Mouse (Mus musculus): Measurements from ENCODE around the gene Nin. TPM values are rescaled to one million over a fixed set of nuclear protein-coding genes. Genes with fewer than 3 reads are reported as not detected.

Nin gene
- total and polyA plus RNA-seq, 3 experiments: 48.4 to 49.1 TPM; not detected in 1

DNA sequence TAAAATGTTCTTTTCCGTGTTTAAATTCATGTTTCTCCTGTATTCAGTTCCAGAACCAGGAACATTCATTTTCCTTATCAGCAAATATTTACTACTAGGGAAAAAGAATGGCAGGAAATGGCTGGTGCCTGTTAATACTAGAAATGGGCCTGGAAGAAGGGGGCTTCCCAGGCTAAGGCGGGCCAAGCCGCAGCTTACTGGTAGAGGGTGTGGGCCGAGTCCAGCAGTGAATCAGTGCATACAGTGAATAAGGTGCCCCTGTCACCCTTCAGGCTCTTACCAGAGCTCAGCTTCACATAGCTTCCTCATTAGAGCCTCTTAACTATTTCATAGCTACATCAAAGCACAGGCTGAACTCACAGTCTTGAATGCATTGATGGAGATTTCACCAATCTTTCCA is 89.9 kb downstream of the Nin start:
- Histone ChIP-seq H3K4me1 (ENCODE audit: control insufficient read depth in 1 of 2, insufficient read depth in 2 of 2, low read length in 2 of 2) (no peaks in the 10 kb centered on the region), H3K79me2 (ENCODE audit: control insufficient read depth, insufficient read depth, low read length, poor library complexity) (no peaks in the 10 kb centered on the region), H3K9me3 (replicated peaks; ENCODE audit: insufficient read depth, low read length) (no peaks in the 10 kb centered on the region), H3K9ac (ENCODE audit: control insufficient read depth, low read depth, low read length, poor library complexity, severe bottlenecking) (no peak overlapping the region), H3K27ac (ENCODE audit: control insufficient read depth, low read depth, low read length) (no peak overlapping the region), H3K27me3 (ENCODE audit: control insufficient read depth in 1 of 2, insufficient read depth in 2 of 2, low read length in 2 of 2) (no peaks in the 10 kb centered on the region), H3K4me3 (ENCODE audit: control insufficient read depth in 1 of 2, insufficient read depth in 1 of 2, low read depth in 2 of 2, low read length in 2 of 2) (no peak overlapping the region), H3K36me3 (ENCODE audit: control insufficient read depth in 1 of 2, insufficient read depth in 2 of 2, low read length in 2 of 2) (peaks cover 0 to 20% of the 10 kb centered on the region in 2 experiments; a peak in 2 of 4 replicates)
- TF ChIP-seq BHLHE40 (IDR thresholded peaks at IDR 0.05; ENCODE audit: borderline replicate concordance, low read depth, low read length) (no peak), SMC3 (IDR thresholded peaks at IDR 0.05; ENCODE audit: low read depth, low read length) (no peak), GATA1 (IDR thresholded peaks at IDR 0.05; ENCODE audit: low read depth, low read length) (no peak), TCF12 (IDR thresholded peaks at IDR 0.05; ENCODE audit: low read depth, low read length) (no peak), TBP (IDR thresholded peaks at IDR 0.05; ENCODE audit: low read depth, low read length) (no peak), MAFK (IDR thresholded peaks at IDR 0.05; ENCODE audit: borderline replicate concordance, low read depth, low read length) (no peak), USF2 (IDR thresholded peaks at IDR 0.05; ENCODE audit: borderline replicate concordance in 1 of 2, insufficient read depth in 1 of 2, low read depth in 1 of 2, low read length in 2 of 2) (no peak), MYC (IDR thresholded peaks at IDR 0.05; ENCODE audit: low read depth, low read length) (no peak), TAL1 (IDR thresholded peaks at IDR 0.05; ENCODE audit: low read length) (no peak), ZMIZ1 (IDR thresholded peaks at IDR 0.05; ENCODE audit: low read depth, low read length) (no peak), RAD21 (IDR thresholded peaks at IDR 0.05; ENCODE audit: low read depth, low read length) (no peak), CHD1 (IDR thresholded peaks at IDR 0.05; ENCODE audit: low read depth, low read length) (no peak), ETS1 (IDR thresholded peaks at IDR 0.05; ENCODE audit: low read depth, low read length) (no peak), MXI1 (IDR thresholded peaks at IDR 0.05; ENCODE audit: low read depth, low read length) (no peak), POLR2A (IDR thresholded peaks at IDR 0.05; ENCODE audit: control insufficient read depth in 1 of 2, insufficient read depth in 1 of 2, low read depth in 1 of 2, low read length in 2 of 2, poor library complexity in 1 of 2) (no peak), USF1 (IDR thresholded peaks at IDR 0.05; ENCODE audit: low read depth, low read length) (no peak), GABPA (IDR thresholded peaks at IDR 0.05; ENCODE audit: low read depth, low read length) (no peak)
- no peak for DNase-seq (ENCODE audit: low read depth, low spot score)

DNA sequence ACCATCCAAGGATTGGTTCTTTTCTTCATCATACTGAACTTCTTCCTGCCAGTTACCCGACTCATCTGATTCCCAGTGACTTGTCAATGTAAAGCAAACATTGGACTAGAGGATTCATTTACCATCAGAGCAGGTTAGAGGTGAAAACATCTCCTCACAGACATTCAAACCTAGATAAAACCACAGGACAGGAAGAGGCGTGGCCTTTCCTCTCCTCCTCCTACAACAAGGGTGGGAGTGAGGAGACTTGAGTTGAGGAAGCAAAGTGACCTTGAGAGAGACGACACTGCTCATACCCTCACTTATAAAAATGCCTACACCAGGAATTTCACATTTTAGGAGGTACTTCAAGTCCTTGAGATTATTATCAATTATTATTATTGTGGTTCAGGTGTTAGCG is 95.4 kb downstream of the Nin start:
- Histone ChIP-seq H3K9me3 (replicated peaks; ENCODE audit: insufficient read depth, low read length) (no peaks in the 10 kb centered on the region), H3K27ac (ENCODE audit: control insufficient read depth, low read depth, low read length) (no peak overlapping the region), H3K79me2 (ENCODE audit: control insufficient read depth, insufficient read depth, low read length, poor library complexity) (no peaks in the 10 kb centered on the region), H3K4me1 (ENCODE audit: control insufficient read depth in 1 of 2, insufficient read depth in 2 of 2, low read length in 2 of 2) (no peaks in the 10 kb centered on the region), H3K36me3 (ENCODE audit: control insufficient read depth in 1 of 2, insufficient read depth in 2 of 2, low read length in 2 of 2) (peaks cover 5 to 8% of the 10 kb centered on the region in 2 experiments), H3K27me3 (ENCODE audit: control insufficient read depth in 1 of 2, insufficient read depth in 2 of 2, low read length in 2 of 2) (no peaks in the 10 kb centered on the region), H3K4me3 (ENCODE audit: control insufficient read depth in 1 of 2, insufficient read depth in 1 of 2, low read depth in 2 of 2, low read length in 2 of 2) (no peak overlapping the region), H3K9ac (ENCODE audit: control insufficient read depth, low read depth, low read length, poor library complexity, severe bottlenecking) (no peak overlapping the region)
- DNase-seq (ENCODE audit: low read depth, low spot score): peak; percentile 44
- TF ChIP-seq MAZ (IDR thresholded peaks at IDR 0.05; ENCODE audit: low read depth, low read length) (no peak), EP300 (IDR thresholded peaks at IDR 0.05; ENCODE audit: low read depth in 1 of 2, low read length in 2 of 2) (no peak), SMC3 (IDR thresholded peaks at IDR 0.05; ENCODE audit: low read depth, low read length) (no peak), RCOR1 (IDR thresholded peaks at IDR 0.05; ENCODE audit: low read depth, low read length) (no peak), JUND (IDR thresholded peaks at IDR 0.05; ENCODE audit: low read depth, low read length) (no peak), SIN3A (IDR thresholded peaks at IDR 0.05; ENCODE audit: low read length) (no peak), CTCF (IDR thresholded peaks at IDR 0.05 in 2 of 3, conservative IDR thresholded peaks at IDR 0.05 in 1 of 3; ENCODE audit: control insufficient read depth in 1 of 3, insufficient read depth in 1 of 3, low read depth in 2 of 3, low read length in 3 of 3, poor library complexity in 1 of 3, severe bottlenecking in 1 of 3) (no peak), USF2 (IDR thresholded peaks at IDR 0.05; ENCODE audit: borderline replicate concordance in 1 of 2, insufficient read depth in 1 of 2, low read depth in 1 of 2, low read length in 2 of 2) (no peak), POLR2A (IDR thresholded peaks at IDR 0.05; ENCODE audit: control insufficient read depth in 1 of 2, insufficient read depth in 1 of 2, low read depth in 1 of 2, low read length in 2 of 2, poor library complexity in 1 of 2) (no peak), ZMIZ1 (IDR thresholded peaks at IDR 0.05; ENCODE audit: low read depth, low read length) (no peak), USF1 (IDR thresholded peaks at IDR 0.05; ENCODE audit: low read depth, low read length) (no peak), ZKSCAN1 (IDR thresholded peaks at IDR 0.05; ENCODE audit: low read depth, low read length) (no peak), MYC (IDR thresholded peaks at IDR 0.05; ENCODE audit: low read depth, low read length) (no peak), KAT2A (conservative IDR thresholded peaks at IDR 0.05; ENCODE audit: low read depth, low read length) (no peak), UBTF (IDR thresholded peaks at IDR 0.05; ENCODE audit: borderline replicate concordance, insufficient read depth, low read depth, low read length) (no peak), MAFK (IDR thresholded peaks at IDR 0.05; ENCODE audit: borderline replicate concordance, low read depth, low read length) (no peak), ETS1 (IDR thresholded peaks at IDR 0.05; ENCODE audit: low read depth, low read length) (no peak), ZNF384 (IDR thresholded peaks at IDR 0.05; ENCODE audit: low read depth, low read length) (no peak)

Measured in MEL (cell line).